Comparison of ENCODE assay signal across 8 mouse cellular contexts in genomic region chr8:111941101-111941454, GRCm38 (mm10). TPM values are rescaled to one million over a fixed set of nuclear protein-coding genes. Genes with fewer than 3 reads are reported as not detected.
DNase-seq lines count a peak whose midpoint lies in the region; ATAC-seq lines count a peak whose summit lies in the region.

No protein-coding gene starts in this region.

- H3K27ac ChIP-seq in intestine, embryonic 15.5 days, result peak overlapping the region; percentile 77
- H3K27ac ChIP-seq in liver, embryonic 13.5 days, result peak overlapping the region; percentile 95
- peak overlapping the region; percentile 35 for H3K27ac ChIP-seq in stomach, embryonic 14.5 days (ENCODE audit: low read length)

- WGBS in intestine, embryonic 15.5 days, result under 1% methylated on average over 23 of the region's 23 CpGs
- WGBS in liver, embryonic 13.5 days (ENCODE audit: insufficient replicate concordance), result under 1% methylated on average over 23 of the region's 23 CpGs
- WGBS in stomach, embryonic 14.5 days, result under 1% methylated on average over 22 of the region's 23 CpGs

- no peaks in the 10 kb centered on the region for H3K9me3 ChIP-seq in intestine, embryonic 15.5 days
- no peaks in the 10 kb centered on the region for H3K9me3 ChIP-seq in liver, embryonic 13.5 days (replicated peaks)
- no peaks in the 10 kb centered on the region for H3K9me3 ChIP-seq in stomach, embryonic 14.5 days (ENCODE audit: control insufficient read depth, low read depth, low read length)

- no peaks in the 10 kb centered on the region for H3K27me3 ChIP-seq in intestine, embryonic 15.5 days (replicated peaks)
- no peaks in the 10 kb centered on the region for H3K27me3 ChIP-seq in liver, embryonic 13.5 days
- H3K27me3 ChIP-seq in stomach, embryonic 14.5 days (ENCODE audit: control insufficient read depth, insufficient read depth, low read length), result no peaks in the 10 kb centered on the region

- H3K9ac ChIP-seq in intestine, embryonic 15.5 days, result peak overlapping the region; percentile 89
- peak overlapping the region; percentile 97 for H3K9ac ChIP-seq in liver, embryonic 13.5 days
- peak overlapping the region; percentile 56 for H3K9ac ChIP-seq in stomach, embryonic 14.5 days (replicated peaks; ENCODE audit: low read depth, low read length)

- peak overlapping the region; percentile 98 for H3K4me3 ChIP-seq in intestine, embryonic 15.5 days (replicated peaks)
- H3K4me3 ChIP-seq in liver, embryonic 13.5 days (replicated peaks), result peak overlapping the region; percentile 98
- H3K4me3 ChIP-seq in stomach, embryonic 14.5 days (ENCODE audit: low read depth, low read length), result peak overlapping the region; percentile 91

- intact Hi-C loops in gastrocnemius, postnatal 36 days (cut with DNase I), result no loop called here

- 0 out of 2 replicates have a peak, but pooled peaks cover 6% of the 10 kb centered on the region for H3K36me3 ChIP-seq in intestine, embryonic 15.5 days
- H3K36me3 ChIP-seq in liver, embryonic 13.5 days, result peaks cover 42% of the 10 kb centered on the region
- H3K36me3 ChIP-seq in stomach, embryonic 14.5 days (ENCODE audit: control insufficient read depth, insufficient read depth, low read length), result peaks cover 28% of the 10 kb centered on the region

- peaks cover 10% of the 10 kb centered on the region; the same call in 1 of the 2 replicates for H3K4me1 ChIP-seq in intestine, embryonic 15.5 days (replicated peaks)
- peaks cover 36% of the 10 kb centered on the region for H3K4me1 ChIP-seq in liver, embryonic 13.5 days (replicated peaks)
- H3K4me1 ChIP-seq in stomach, embryonic 14.5 days (ENCODE audit: control insufficient read depth, insufficient read depth, low read length), result peaks cover 3% of the 10 kb centered on the region; the same call in 1 of the 2 replicates

- ATAC-seq in intestine, embryonic 15.5 days, result peak; percentile 22
- peak; percentile 25 for ATAC-seq in liver, embryonic 13.5 days (ENCODE audit: low read depth)
- peak; percentile 24 for ATAC-seq in monocyte, adult 5-6 weeks (replicated peaks; ENCODE audit: insufficient number of reproducible peaks, low FRiP score, low TSS enrichment, poor library complexity, severe bottlenecking)
- no peak for ATAC-seq in stomach, embryonic 14.5 days (ENCODE audit: insufficient number of reproducible peaks, insufficient read depth, low FRiP score, low read depth)

- peak; percentile 55 for DNase-seq in urinary bladder, postnatal 14 days (ENCODE audit: low spot score)
- DNase-seq in urinary bladder, adult 2 months (ENCODE audit: low spot score), result no peak
- peak; percentile 33 to 34 for DNase-seq in cerebellum, postnatal 36 days
- peak; percentile 12 to 36 for DNase-seq in gastrocnemius, postnatal 36 days
- DNase-seq in liver, embryonic 13.5 days, result peak; percentile 51

- peak overlapping the region; percentile 88 for H3K4me2 ChIP-seq in intestine, embryonic 15.5 days (replicated peaks)
- H3K4me2 ChIP-seq in liver, embryonic 13.5 days, result peak overlapping the region; percentile 90
- H3K4me2 ChIP-seq in stomach, embryonic 14.5 days (replicated peaks; ENCODE audit: low read depth, low read length), result peak overlapping the region; percentile 92

RNA-seq across cellular contexts. Expression of gene Gabarapl2, which starts 0.6 kb away (rescaled TPM):
- 94.5 and 112 TPM in 2 replicates for polyA plus RNA-seq in urinary bladder, adult 2 months (2012; rRNA removed)
- 10 to 100 TPM; 90.1 to 93.5 TPM for total RNA-seq in gastrocnemius, postnatal 36 days (2021)
- 194 and 215 TPM in 2 replicates for polyA plus RNA-seq in intestine, embryonic 15.5 days (2015; fragmentation: Nextera tagmentation; extraction: Ambion mirVana)
- polyA plus RNA-seq in liver, embryonic 13.5 days (2015; fragmentation: Nextera tagmentation; extraction: Ambion mirVana), result 185 and 197 TPM in 2 replicates
- total RNA-seq in monocyte, adult 5-6 weeks (2017), result 85.9 to 92.1 TPM (median 87.1 TPM) in 3 replicates
- 187 and 189 TPM in 2 replicates for polyA plus RNA-seq in stomach, embryonic 14.5 days (2014; fragmentation: Nextera tagmentation; extraction: Ambion mirVana)

RNA-seq across cellular contexts. Expression of gene Tmem231, which starts 7.4 kb away (rescaled TPM):
- polyA plus RNA-seq in urinary bladder, adult 2 months (2012; rRNA removed), result 8.1 and 9.2 TPM in 2 replicates
- total RNA-seq in gastrocnemius, postnatal 36 days (2021), result 1 to 10 TPM in 1 of 2 experiments, under 1 TPM in 1; 0.86 to 1.1 TPM
- polyA plus RNA-seq in intestine, embryonic 15.5 days (2015; fragmentation: Nextera tagmentation; extraction: Ambion mirVana), result 9.3 and 11.5 TPM in 2 replicates
- polyA plus RNA-seq in liver, embryonic 13.5 days (2015; fragmentation: Nextera tagmentation; extraction: Ambion mirVana), result 2.1 and 2.6 TPM in 2 replicates
- 0.29 to 0.32 TPM in 2 of 3 replicates, not detected in the other for total RNA-seq in monocyte, adult 5-6 weeks (2017)
- 14.8 and 16.6 TPM in 2 replicates for polyA plus RNA-seq in stomach, embryonic 14.5 days (2014; fragmentation: Nextera tagmentation; extraction: Ambion mirVana)

RNA-seq across cellular contexts. Expression of gene Chst5, which starts 30.8 kb away (rescaled TPM):
- polyA plus RNA-seq in urinary bladder, adult 2 months (2012; rRNA removed), result 0.10 and 0.25 TPM in 2 replicates
- under 1 TPM; 0.10 to 0.20 TPM for total RNA-seq in gastrocnemius, postnatal 36 days (2021)
- polyA plus RNA-seq in intestine, embryonic 15.5 days (2015; fragmentation: Nextera tagmentation; extraction: Ambion mirVana), result 1.2 and 1.7 TPM in 2 replicates
- 0.06 TPM in 1 of 2 replicates, not detected in the other for polyA plus RNA-seq in liver, embryonic 13.5 days (2015; fragmentation: Nextera tagmentation; extraction: Ambion mirVana)
- not detected in 3 replicates for total RNA-seq in monocyte, adult 5-6 weeks (2017)
- polyA plus RNA-seq in stomach, embryonic 14.5 days (2014; fragmentation: Nextera tagmentation; extraction: Ambion mirVana), result 3.0 and 3.9 TPM in 2 replicates

RNA-seq across cellular contexts. Expression of gene Adat1, which starts 51.0 kb away (rescaled TPM):
- 5.6 and 5.9 TPM in 2 replicates for polyA plus RNA-seq in urinary bladder, adult 2 months (2012; rRNA removed)
- total RNA-seq in gastrocnemius, postnatal 36 days (2021), result 1 to 10 TPM; 1.6 to 2.3 TPM
- polyA plus RNA-seq in intestine, embryonic 15.5 days (2015; fragmentation: Nextera tagmentation; extraction: Ambion mirVana), result 7.7 and 8.3 TPM in 2 replicates
- polyA plus RNA-seq in liver, embryonic 13.5 days (2015; fragmentation: Nextera tagmentation; extraction: Ambion mirVana), result 4.3 and 5.7 TPM in 2 replicates
- total RNA-seq in monocyte, adult 5-6 weeks (2017), result 0.95 to 3.4 TPM (median 3.2 TPM) in 3 replicates
- 8.9 and 9.5 TPM in 2 replicates for polyA plus RNA-seq in stomach, embryonic 14.5 days (2014; fragmentation: Nextera tagmentation; extraction: Ambion mirVana)

Comparison
In these comparisons a context has a peak if more than half of its experiments do, and no peak if none do; other contexts are left out.
1. H3K27ac ChIP-seq: peak in every context shown above with its lines; median percentile 95 in liver, embryonic 13.5 days; 77 in intestine, embryonic 15.5 days; 35 in stomach, embryonic 14.5 days.